Mouse (Mus musculus): ENCODE measurements around the gene Cnnm1. TPM values are rescaled to one million over a fixed set of nuclear protein-coding genes. Genes with fewer than 3 reads are reported as not detected.

Gene Cnnm1
- total RNA-seq, 2 experiments from 2014 or later: 1.2 to 1.5 TPM

GRCm38 (mm10) chr19:43530197-43530770, 90.0 kb downstream of the Cnnm1 start:
- DNase-seq (ENCODE audit: low spot score in 2 of 2): peak in 1 of 2 experiments; percentile 50

DNA sequence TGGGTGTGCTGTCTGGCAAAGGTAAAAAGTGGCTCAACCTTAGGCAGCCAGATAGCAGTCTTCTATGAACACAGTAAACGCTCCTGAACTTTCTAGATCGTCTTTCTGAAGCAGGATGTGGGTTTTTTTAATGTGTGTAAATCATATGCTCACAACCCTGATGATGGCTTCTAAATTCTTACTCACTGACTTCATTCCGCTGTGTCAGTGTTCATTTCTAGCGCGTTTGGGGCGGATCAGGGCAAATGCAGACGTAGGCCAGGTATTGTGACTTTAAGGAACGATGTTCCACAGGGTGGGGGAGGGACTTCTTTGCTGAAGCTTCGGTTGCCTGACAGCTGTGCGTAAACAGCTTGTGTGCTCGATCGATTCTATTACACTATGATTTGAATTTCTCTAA, 90.7 kb downstream of the Cnnm1 start:
- no peak for DNase-seq (ENCODE audit: low spot score in 2 of 2)

GRCm38 (mm10) chr19:43535372-43535771, 95.1 kb downstream of the Cnnm1 start:
- no peak for DNase-seq (ENCODE audit: low spot score in 2 of 2)

DNA sequence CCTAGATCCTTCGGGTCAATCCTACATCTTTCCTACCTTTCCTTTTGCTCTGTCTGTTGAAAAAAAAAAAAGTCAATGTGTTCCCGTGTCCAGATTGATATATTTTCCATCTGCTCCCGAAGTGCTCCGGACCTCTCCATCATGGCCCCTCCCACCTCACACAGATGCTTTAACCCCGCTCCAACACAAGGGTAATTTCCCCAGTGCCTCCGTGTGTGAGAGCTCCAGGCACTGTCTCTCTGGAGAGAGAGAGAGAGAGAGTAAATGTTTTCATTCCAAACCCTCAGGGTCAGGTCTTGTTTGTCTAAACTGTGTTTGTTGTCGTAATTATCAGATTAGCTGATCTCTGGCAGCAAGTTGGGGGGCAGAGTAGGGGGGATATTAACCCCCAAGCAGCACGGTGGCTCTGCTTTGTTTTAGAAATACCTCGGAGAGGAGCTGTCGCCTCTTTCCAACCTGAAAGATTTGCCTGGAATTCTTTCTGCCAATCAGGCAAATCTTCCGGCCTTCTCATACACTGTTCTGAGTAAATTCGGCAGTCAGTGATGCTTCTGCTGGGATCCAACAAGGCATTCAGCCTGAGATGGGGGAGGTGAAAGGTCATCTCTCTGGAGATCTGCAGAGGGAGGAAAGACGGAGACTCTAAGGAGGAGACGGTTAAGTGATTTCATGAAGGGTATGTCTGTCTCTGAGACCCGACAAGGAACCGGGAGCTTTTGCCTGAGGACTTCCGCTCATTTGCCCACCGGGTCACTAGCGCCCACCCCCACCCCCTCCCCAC, 106.3 kb downstream of the Cnnm1 start:
- DNase-seq (ENCODE audit: low spot score in 2 of 2): no peak

Other genes with a start within 250 kb of the Cnnm1 start
- under 1 TPM in 1 of 2 experiments, not detected in 1; 0.11 TPM for gene Hpse2, start 52.1 kb upstream of the Cnnm1 start, total RNA-seq (2021)
- 10 to 100 TPM; 59.8 to 62.7 TPM for gene Got1, start 84.2 kb downstream of the Cnnm1 start, total RNA-seq (2021)
- under 1 TPM in 1 of 2 experiments, not detected in 1; 0.28 TPM for gene Nkx2-3, start 171.9 kb downstream of the Cnnm1 start, total RNA-seq (2021)
- 10 to 100 TPM; 82.6 to 93.9 TPM for gene Slc25a28, start 234.4 kb downstream of the Cnnm1 start, total RNA-seq (2021)
- gene Entpd7, start 249.2 kb downstream of the Cnnm1 start, total RNA-seq (2021): 10 to 100 TPM; 20.9 to 24.6 TPM

Measured in adrenal gland, postnatal 4 days (tissue).